Mouse (Mus musculus) midbrain, embryonic 12.5 days (tissue): ENCODE results near the gene Ubald2. TPM values are rescaled to one million over a fixed set of nuclear protein-coding genes. Genes with fewer than 3 reads are reported as not detected.
A peak's percentile ranks its signal among the peaks of the same experiment; 100 is the strongest.
"Not testable (repeated sequence)": the region's sequence is repeated elsewhere in the genome, so short reads cannot be mapped to it uniquely, and the experiment has no call there.

Experiments
- ATAC-seq: fragments of 200-750 bp; cut with Nextera tagmentation; 2 replicates; pipeline ENCODE4 v1.8.0; 2017; ENCODE audit warnings: low read depth, moderate TSS enrichment, moderate library complexity; ENCODE audit not compliant: low FRiP score
- H3K27ac ChIP-seq: fragments of 300-500 bp; sonication (generic); replicated peaks from 2 replicates; pipeline ENCODE4 v1.5.1; 2016; ENCODE audit warnings: mild to moderate bottlenecking
- H3K27me3 ChIP-seq: fragments of 300-500 bp; sonication (generic); 2 replicates; pipeline ENCODE4 v1.6.1; 2016; ENCODE audit warnings: mild to moderate bottlenecking
- H3K36me3 ChIP-seq: fragments of 300-500 bp; sonication (generic); 2 replicates; pipeline ENCODE4 v1.6.1; 2016
- H3K4me1 ChIP-seq: fragments of 300-500 bp; sonication (generic); 2 replicates; pipeline ENCODE4 v1.6.1; 2016
- H3K4me2 ChIP-seq: fragments of 300-500 bp; sonication (generic); replicated peaks from 2 replicates; pipeline ENCODE4 v1.6.1; 2016; ENCODE audit warnings: mild to moderate bottlenecking, moderate library complexity
- H3K4me3 ChIP-seq: fragments of 300-500 bp; sonication (generic); 2 replicates; pipeline ENCODE4 v1.5.1; 2016; ENCODE audit warnings: mild to moderate bottlenecking
- H3K9ac ChIP-seq: fragments of 300-500 bp; sonication (generic); replicated peaks from 2 replicates; pipeline ENCODE4 v1.6.1; 2016; ENCODE audit warnings: mild to moderate bottlenecking, moderate library complexity
- H3K9me3 ChIP-seq: fragments of 300-500 bp; sonication (generic); 2 replicates; pipeline ENCODE4 v1.6.1; 2016; ENCODE audit warnings: mild to moderate bottlenecking
- WGBS: fragments of 180-500 bp; shearing (Covaris S2); methylation state at CpG from one replicate; pipeline ENCODE4 v1.1.7; 2016; 5-methylcytosine and 5-hydroxymethylcytosine counted together
- polyA plus RNA-seq: library from polyadenylated mRNA; unstranded; fragments of >200 nt; fragmentation: Nextera tagmentation; extraction: Ambion mirVana; gene quantifications from 2 replicates; pipeline ENCODE4 v1.2.1, GENCODE M21; 2016

Gene Ubald2
- polyA plus RNA-seq, 1 experiment from 2014 or later = 52.5 TPM

- Histone ChIP-seq H3K27ac (no peak overlapping the region), H3K4me2 (no peak overlapping the region), H3K9me3 (no peaks in the 10 kb centered on the region), H3K4me1 (no peaks in the 10 kb centered on the region), H3K36me3 (peaks cover 23% of the 10 kb centered on the region), H3K4me3 (no peak overlapping the region), H3K27me3 (no peaks in the 10 kb centered on the region), H3K9ac (no peak overlapping the region)
- whole genome bisulfite sequencing = 77% methylated on average over 4 of the region's 4 CpGs
- no peak for ATAC-seq
These were observed 33.3 kb upstream of the Ubald2 start for GRCm38 (mm10) chr11:116400560-116400959.

DNA sequence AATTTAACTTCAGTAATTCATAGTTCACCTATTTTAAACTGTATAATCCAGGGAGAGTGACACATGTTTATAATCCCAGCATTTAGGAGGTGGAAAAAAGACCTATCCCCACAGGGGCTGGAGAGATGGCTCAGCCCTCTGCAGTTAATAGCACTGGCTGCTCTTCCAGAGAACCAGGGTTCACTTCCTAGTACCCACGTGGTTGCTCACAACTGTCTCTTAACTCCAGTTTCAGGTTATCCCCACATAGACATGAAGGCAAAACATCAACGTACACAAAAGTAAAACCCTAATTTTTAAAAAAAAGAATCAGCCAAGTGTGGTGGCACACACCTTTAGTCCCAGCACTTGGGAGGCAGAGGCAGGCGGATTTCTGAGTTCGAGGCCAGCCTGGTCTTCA is 28.3 kb upstream of the Ubald2 start:
- H3K4me2 ChIP-seq = no peak overlapping the region
- no peak overlapping the region for H3K27ac ChIP-seq
- no peaks in the 10 kb centered on the region for H3K9me3 ChIP-seq
- peaks cover 29% of the 10 kb centered on the region for H3K36me3 ChIP-seq
- H3K4me1 ChIP-seq = no peaks in the 10 kb centered on the region
- ATAC-seq = no peak
- H3K27me3 ChIP-seq = no peaks in the 10 kb centered on the region
- no peak overlapping the region for H3K9ac ChIP-seq
- 88% methylated on average over 4 of the region's 4 CpGs for WGBS
- no peak overlapping the region for H3K4me3 ChIP-seq

DNA sequence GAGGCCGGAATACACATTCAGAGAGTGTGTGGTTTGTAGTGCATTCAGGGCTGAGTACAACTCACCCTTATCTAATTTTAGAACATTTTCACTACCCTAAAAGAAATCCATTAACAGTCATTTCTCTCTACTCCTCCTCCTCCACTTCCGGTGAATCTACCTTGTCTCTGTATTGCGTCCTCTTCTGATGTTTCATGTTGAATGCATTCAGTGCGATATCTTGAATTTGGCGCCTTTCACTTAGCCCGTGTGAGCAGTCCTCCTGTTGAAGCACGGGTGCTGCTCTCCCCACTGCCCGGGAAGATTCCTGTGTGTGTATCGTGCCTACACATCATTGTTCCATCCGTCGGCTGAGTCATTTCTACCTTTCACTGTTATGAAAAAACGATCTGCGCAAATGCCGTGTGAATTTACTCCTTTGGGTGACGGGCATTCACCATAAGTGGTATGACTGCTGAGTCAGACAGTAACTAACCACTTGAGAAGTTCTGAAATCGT is 27.6 kb upstream of the Ubald2 start:
- ATAC-seq = no peak
- H3K4me3 ChIP-seq = no peak overlapping the region
- H3K4me1 ChIP-seq = peaks cover 6% of the 10 kb centered on the region
- no peak overlapping the region for H3K27ac ChIP-seq
- no peaks in the 10 kb centered on the region for H3K9me3 ChIP-seq
- H3K9ac ChIP-seq = no peak overlapping the region
- H3K4me2 ChIP-seq = no peak overlapping the region
- peaks cover 29% of the 10 kb centered on the region for H3K36me3 ChIP-seq
- no peaks in the 10 kb centered on the region for H3K27me3 ChIP-seq
- 95% methylated on average over 16 of the region's 16 CpGs for WGBS

DNA sequence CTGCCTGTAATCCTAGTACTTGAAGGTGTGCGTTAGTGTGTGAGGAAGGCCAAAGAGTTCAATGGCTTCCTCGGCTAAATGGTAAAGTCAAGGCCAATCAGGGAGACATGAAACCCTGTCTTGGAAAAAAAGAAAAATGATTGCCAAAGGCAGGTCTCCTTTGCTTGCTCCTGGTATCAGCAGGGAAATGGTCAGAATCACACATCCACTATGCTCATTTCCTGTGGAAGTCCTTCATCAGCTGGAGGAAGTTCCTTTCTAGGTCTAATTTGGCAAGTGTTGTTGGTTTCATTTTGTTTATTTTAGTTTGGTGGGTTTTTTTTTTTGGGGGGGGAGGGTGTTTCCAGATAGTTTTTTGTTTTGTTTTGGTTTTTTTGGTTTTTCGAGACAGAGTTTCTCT is 24.9 kb upstream of the Ubald2 start:
- Histone ChIP-seq H3K9ac (no peak overlapping the region), H3K27ac (no peak overlapping the region), H3K9me3 (no peaks in the 10 kb centered on the region), H3K4me1 (peaks cover 25% of the 10 kb centered on the region), H3K27me3 (peaks cover 5% of the 10 kb centered on the region), H3K4me2 (no peak overlapping the region), H3K4me3 (no peak overlapping the region), H3K36me3 (peaks cover 18% of the 10 kb centered on the region)
- no peak for ATAC-seq
- WGBS = 94% methylated on average over 3 of the region's 3 CpGs

- 94% methylated on average over 4 of the region's 4 CpGs for WGBS
- H3K9me3 ChIP-seq, H3K27ac ChIP-seq, H3K4me2 ChIP-seq, H3K9ac ChIP-seq, H3K4me3 ChIP-seq, H3K36me3 ChIP-seq, ATAC-seq: not testable (repeated sequence)
- Histone ChIP-seq H3K4me1 (peaks cover 25% of the 10 kb centered on the region), H3K27me3 (peaks cover 14% of the 10 kb centered on the region)
These were observed 23.5 kb upstream of the Ubald2 start for GRCm38 (mm10) chr11:116410415-116410814.

DNA sequence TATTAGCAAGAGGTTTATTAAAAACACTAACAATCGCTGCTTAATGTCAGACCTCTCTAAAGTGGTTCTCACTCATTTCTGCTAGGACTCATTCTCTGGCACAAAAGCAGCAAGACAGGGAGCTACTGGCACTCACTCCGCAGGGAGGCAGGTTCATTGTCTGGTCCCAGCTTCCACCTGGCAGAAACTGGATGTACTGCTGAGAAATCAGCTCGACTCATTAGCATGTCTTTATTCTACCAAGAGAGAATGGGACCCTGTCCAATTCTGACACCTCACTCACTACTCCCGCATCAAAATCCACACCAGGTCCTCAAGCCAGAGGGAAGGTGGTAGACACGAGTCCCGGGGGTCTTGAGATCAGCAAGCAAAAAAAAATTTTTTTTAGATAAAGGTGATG is 22.3 kb upstream of the Ubald2 start:
- Histone ChIP-seq H3K4me3 (peak overlapping the region; percentile 86), H3K36me3 (0 out of 2 replicates have a peak, but pooled peaks cover 3% of the 10 kb centered on the region), H3K27ac (0 out of 2 replicates have a peak overlapping the region, but pooled peaks have one; percentile 87), H3K27me3 (peaks cover 14% of the 10 kb centered on the region), H3K9me3 (no peaks in the 10 kb centered on the region), H3K9ac (peak overlapping the region; percentile 96), H3K4me2 (peak overlapping the region; percentile 99), H3K4me1 (peaks cover 25% of the 10 kb centered on the region)
- 9% methylated on average over 6 of the region's 6 CpGs for WGBS
- no peak for ATAC-seq

GRCm38 (mm10) chr11:116412028-116412827 is 21.7 kb upstream of the Ubald2 start:
- H3K9me3 ChIP-seq = no peaks in the 10 kb centered on the region

GRCm38 (mm10) chr11:116412904-116413630 is 20.8 kb upstream of the Ubald2 start, which contains the start of gene Rnf157:
TSS of gene Rnf157 (minus strand) at chr11:116413032.
- Histone ChIP-seq H3K9ac (peak within 1 kb of the TSS; percentile 96), H3K4me1 (peaks cover 25% of the 10 kb centered on the region), H3K27me3 (peaks cover 14% of the 10 kb centered on the region), H3K4me2 (peak within 1 kb of the TSS; percentile 99), H3K36me3 (no peaks in the 10 kb centered on the region), H3K9me3 (no peaks in the 10 kb centered on the region), H3K27ac (peak within 1 kb of the TSS; percentile 87), H3K4me3 (peak within 1 kb of the TSS; percentile 86)
- peak; percentile 95 for ATAC-seq
- WGBS = 2% methylated on average over 62 of the region's 82 CpGs

More at GRCm38 (mm10) chr11:116412028-116412827, 21.7 kb upstream of the Ubald2 start:
- H3K9ac ChIP-seq = peak overlapping the region; percentile 96
- no peaks in the 10 kb centered on the region for H3K36me3 ChIP-seq
- H3K27me3 ChIP-seq = peaks cover 14% of the 10 kb centered on the region
- peak overlapping the region; percentile 99 for H3K4me2 ChIP-seq
- ATAC-seq = peak; percentile 58
- H3K4me3 ChIP-seq = peak overlapping the region; percentile 86
- under 1% methylated on average over 68 of the region's 76 CpGs for WGBS
- H3K4me1 ChIP-seq = peaks cover 25% of the 10 kb centered on the region
- peak overlapping the region; percentile 87 for H3K27ac ChIP-seq

GRCm38 (mm10) chr11:116413631-116414022 is 20.3 kb upstream of the Ubald2 start:
- Histone ChIP-seq H3K9ac (no peak overlapping the region; the same call in 1 of the 2 replicates), H3K27ac (peak overlapping the region; percentile 87), H3K36me3 (no peaks in the 10 kb centered on the region), H3K27me3 (peaks cover 14% of the 10 kb centered on the region), H3K4me2 (peak overlapping the region; percentile 99), H3K4me3 (peak overlapping the region; percentile 86), H3K9me3 (no peaks in the 10 kb centered on the region), H3K4me1 (peaks cover 29% of the 10 kb centered on the region)
- 84% methylated on average over 4 of the region's 4 CpGs for WGBS
- peak; percentile 32; the same call in 1 of the 2 replicates for ATAC-seq

GRCm38 (mm10) chr11:116416196-116416943 is 17.5 kb upstream of the Ubald2 start:
- no peak overlapping the region for H3K4me2 ChIP-seq
- ATAC-seq = no peak
- WGBS = 72% methylated on average over 6 of the region's 6 CpGs
- peaks cover 22% of the 10 kb centered on the region for H3K4me1 ChIP-seq
- H3K4me3 ChIP-seq = no peak overlapping the region
- no peak overlapping the region for H3K27ac ChIP-seq
- H3K36me3 ChIP-seq = no peaks in the 10 kb centered on the region
- no peak overlapping the region for H3K9ac ChIP-seq
- peaks cover 14% of the 10 kb centered on the region for H3K27me3 ChIP-seq
- H3K9me3 ChIP-seq = no peaks in the 10 kb centered on the region

GRCm38 (mm10) chr11:116417054-116417453 is 16.8 kb upstream of the Ubald2 start:
- no peaks in the 10 kb centered on the region for H3K9me3 ChIP-seq
- H3K4me2 ChIP-seq = no peak overlapping the region
- H3K4me1 ChIP-seq = peaks cover 15% of the 10 kb centered on the region
- WGBS = 83% methylated on average over 5 of the region's 5 CpGs
- H3K36me3 ChIP-seq = no peaks in the 10 kb centered on the region
- no peak overlapping the region for H3K4me3 ChIP-seq
- H3K27me3 ChIP-seq = peaks cover 14% of the 10 kb centered on the region
- no peak overlapping the region for H3K9ac ChIP-seq
- no peak overlapping the region for H3K27ac ChIP-seq
- ATAC-seq = no peak
